Mouse (Mus musculus) hindbrain, embryonic 16.5 days (tissue): ENCODE data around the gene Myocos. TPM values are rescaled to one million over a fixed set of nuclear protein-coding genes. Genes with fewer than 3 reads are reported as not detected.

Experiments
- ATAC-seq: fragments of 200-750 bp; cut with Nextera tagmentation; 2 replicates; pipeline ENCODE4 v1.8.0; 2017; ENCODE audit warnings: moderate TSS enrichment, moderate library complexity
- H3K27ac ChIP-seq: fragments of 300-500 bp; sonication (generic); 2 replicates; pipeline ENCODE4 v1.5.1; 2014; ENCODE audit warnings: low read depth, mild to moderate bottlenecking, control low read depth, low read length, moderate library complexity
- H3K27me3 ChIP-seq: fragments of 300-500 bp; sonication (generic); replicated peaks from 2 replicates; pipeline ENCODE4 v1.6.1; 2014; ENCODE audit warnings: low read length; ENCODE audit not compliant: control insufficient read depth, insufficient read depth
- H3K36me3 ChIP-seq: fragments of 300-500 bp; sonication (generic); 2 replicates; pipeline ENCODE4 v1.6.1; 2014; ENCODE audit warnings: mild to moderate bottlenecking, low read length, moderate library complexity, mixed read lengths; ENCODE audit not compliant: control insufficient read depth, insufficient read depth
- H3K4me1 ChIP-seq: fragments of 300-500 bp; sonication (generic); 2 replicates; pipeline ENCODE4 v1.6.1; 2014; ENCODE audit warnings: low read depth, low read length; ENCODE audit not compliant: control insufficient read depth, insufficient read depth
- H3K4me2 ChIP-seq: fragments of 300-500 bp; sonication (generic); 2 replicates; pipeline ENCODE4 v1.6.1; 2014; ENCODE audit warnings: mild to moderate bottlenecking, low read length, control low read depth, moderate library complexity
- H3K4me3 ChIP-seq: fragments of 300-500 bp; sonication (generic); 2 replicates; pipeline ENCODE4 v1.5.1; 2014; ENCODE audit warnings: mild to moderate bottlenecking, low read length, control low read depth, moderate library complexity
- H3K9ac ChIP-seq: fragments of 300-500 bp; sonication (generic); 2 replicates; pipeline ENCODE4 v1.6.1; 2014; ENCODE audit warnings: low read depth, mild to moderate bottlenecking, control low read depth, low read length, moderate library complexity
- H3K9me3 ChIP-seq: fragments of 300-500 bp; sonication (generic); 2 replicates; pipeline ENCODE4 v1.6.1; 2014; ENCODE audit warnings: mild to moderate bottlenecking, low read length, moderate library complexity; ENCODE audit not compliant: control insufficient read depth
- WGBS: fragments of 180-500 bp; shearing (Covaris S2); extraction: QIAGEN DNeasy Blood & Tissue Kit; methylation state at CpG from one replicate; pipeline ENCODE4 v1.1.7; 2014; 5-methylcytosine and 5-hydroxymethylcytosine counted together
- polyA plus RNA-seq: library from polyadenylated mRNA; unstranded; fragments of >200 nt; fragmentation: Nextera tagmentation; extraction: Ambion mirVana; gene quantifications from 2 replicates; pipeline ENCODE4 v1.2.1, GENCODE M21; 2015

Myocos gene
- not detected in 2 replicates for polyA plus RNA-seq

DNA sequence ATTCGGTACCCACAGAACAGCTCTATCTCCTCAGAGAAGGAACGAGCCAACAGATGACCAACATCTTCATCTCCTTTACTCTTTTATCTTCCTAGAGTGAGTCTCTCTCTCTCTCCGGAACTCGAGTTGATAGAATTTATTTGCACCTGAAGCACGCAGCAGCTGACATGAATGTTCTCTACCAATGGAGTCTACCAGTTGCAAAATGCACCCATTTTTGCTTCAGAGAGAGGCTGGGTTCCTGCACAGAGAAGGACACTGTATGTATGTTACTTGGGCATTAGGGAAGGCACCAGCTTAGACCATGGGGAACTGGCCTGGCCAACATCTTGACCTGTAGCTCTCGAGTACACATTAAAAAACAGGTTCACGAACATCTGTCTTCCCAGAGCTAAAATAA lies at the start of gene Myocos:
Gene Myocos (minus strand): TSS at position 101 of the 400 bp plus-strand sequence.
- Histone ChIP-seq H3K27me3 (no peaks in the 10 kb centered on the region), H3K4me1 (no peaks in the 10 kb centered on the region), H3K4me2 (no peak within 1 kb of the TSS), H3K27ac (no peak within 1 kb of the TSS), H3K36me3 (no peaks in the 10 kb centered on the region), H3K9ac (no peak within 1 kb of the TSS), H3K4me3 (no peak within 1 kb of the TSS), H3K9me3 (no peaks in the 10 kb centered on the region)
- no peak for ATAC-seq
- 92% methylated on average over 7 of the region's 7 CpGs for WGBS

DNA sequence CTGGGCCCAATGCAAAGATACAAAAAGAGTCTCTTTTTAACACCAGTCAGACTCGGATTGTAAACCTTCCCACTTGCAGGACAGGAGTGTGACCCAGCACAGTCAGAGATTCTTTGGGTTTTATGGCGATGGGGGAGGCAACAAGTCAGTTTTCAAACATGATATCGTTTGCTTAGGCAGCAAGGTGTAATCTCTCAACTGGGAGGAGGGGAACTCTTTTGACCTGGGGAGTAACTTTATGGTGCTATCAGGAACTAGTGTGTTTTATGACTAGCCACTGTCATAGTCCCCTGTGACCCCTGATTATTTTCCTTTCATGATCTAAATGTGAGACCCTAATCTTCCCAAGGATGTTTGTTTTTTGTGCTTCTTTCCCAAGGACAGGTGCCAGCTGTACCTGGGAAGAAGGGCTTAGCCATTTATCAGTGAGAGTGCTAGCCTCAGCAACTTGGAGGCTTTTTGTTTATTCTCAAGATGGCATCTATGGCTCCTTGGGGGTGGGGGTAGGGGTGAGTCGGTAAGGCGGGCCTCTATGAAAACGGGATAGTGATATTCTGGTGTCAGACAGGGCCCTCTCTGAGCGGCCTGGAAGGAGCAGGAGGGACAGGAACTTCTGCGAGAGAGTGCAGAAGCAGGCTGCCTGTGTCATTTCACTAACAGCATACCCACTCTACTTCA lies 42.5 kb upstream of the Myocos start:
- WGBS, result 86% methylated on average over 8 of the region's 8 CpGs
- no peak for ATAC-seq

DNA sequence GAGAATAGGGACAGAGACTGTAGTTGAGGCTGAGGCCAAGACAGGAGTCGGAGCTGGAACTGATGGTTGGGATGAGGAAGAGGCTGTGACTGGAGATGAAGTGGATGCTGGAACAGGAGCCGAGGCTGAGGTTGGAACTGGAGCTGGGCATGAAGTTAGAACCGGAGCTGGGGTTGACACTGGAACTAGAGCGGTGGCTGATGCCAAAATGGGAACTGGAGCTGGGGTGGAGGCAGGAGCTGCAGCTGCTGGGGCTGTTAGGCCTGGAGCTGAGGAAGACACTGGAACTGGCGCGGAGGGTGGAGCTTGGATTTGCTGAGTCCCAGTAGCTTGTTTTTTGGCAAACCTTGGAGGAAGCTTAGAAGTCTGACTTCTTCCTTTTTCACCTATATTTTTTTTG lies 39.8 kb upstream of the Myocos start:
- 93% methylated on average over 6 of the region's 6 CpGs for WGBS
- no peak for ATAC-seq
- Histone ChIP-seq H3K4me3 (no peak overlapping the region), H3K36me3 (peaks cover 38% of the 10 kb centered on the region), H3K4me1 (no peaks in the 10 kb centered on the region), H3K27me3 (no peaks in the 10 kb centered on the region), H3K27ac (no peak overlapping the region), H3K9me3 (no peaks in the 10 kb centered on the region), H3K4me2 (no peak overlapping the region), H3K9ac (no peak overlapping the region)

More for the DNA sequence above, 42.5 kb upstream of the Myocos start:
- H3K27me3 ChIP-seq, result no peaks in the 10 kb centered on the region
- no peaks in the 10 kb centered on the region for H3K9me3 ChIP-seq
- no peak overlapping the region for H3K4me3 ChIP-seq
- peaks cover 42% of the 10 kb centered on the region for H3K36me3 ChIP-seq
- no peaks in the 10 kb centered on the region for H3K4me1 ChIP-seq
- no peak overlapping the region for H3K9ac ChIP-seq
- H3K4me2 ChIP-seq, result no peak overlapping the region
- H3K27ac ChIP-seq, result no peak overlapping the region

DNA sequence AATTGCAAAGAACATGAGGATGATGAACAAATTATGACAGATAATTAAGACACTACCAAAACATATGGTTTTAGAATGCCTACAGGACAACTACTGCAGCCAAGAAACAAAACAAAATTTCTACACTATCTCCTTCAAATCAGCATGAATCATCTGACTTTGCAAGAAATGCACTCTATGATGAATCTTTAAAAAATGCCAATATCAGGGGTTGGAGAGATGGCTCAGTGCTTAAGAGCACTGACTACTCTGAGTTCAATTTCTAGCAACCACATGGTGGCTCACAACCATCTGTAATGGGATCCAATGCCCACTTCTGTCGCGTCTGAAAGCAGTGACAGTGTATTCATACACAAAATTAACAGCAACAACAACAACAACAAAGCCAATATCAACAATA lies 35.7 kb upstream of the Myocos start:
- H3K4me2 ChIP-seq, result no peak overlapping the region
- no peak overlapping the region for H3K27ac ChIP-seq
- H3K9me3 ChIP-seq, result no peaks in the 10 kb centered on the region
- peaks cover 42% of the 10 kb centered on the region for H3K36me3 ChIP-seq
- WGBS, result 81% methylated on average over 2 of the region's 2 CpGs
- H3K4me1 ChIP-seq, result no peaks in the 10 kb centered on the region
- H3K4me3 ChIP-seq, result no peak overlapping the region
- H3K27me3 ChIP-seq, result no peaks in the 10 kb centered on the region
- H3K9ac ChIP-seq, result no peak overlapping the region
- no peak for ATAC-seq

DNA sequence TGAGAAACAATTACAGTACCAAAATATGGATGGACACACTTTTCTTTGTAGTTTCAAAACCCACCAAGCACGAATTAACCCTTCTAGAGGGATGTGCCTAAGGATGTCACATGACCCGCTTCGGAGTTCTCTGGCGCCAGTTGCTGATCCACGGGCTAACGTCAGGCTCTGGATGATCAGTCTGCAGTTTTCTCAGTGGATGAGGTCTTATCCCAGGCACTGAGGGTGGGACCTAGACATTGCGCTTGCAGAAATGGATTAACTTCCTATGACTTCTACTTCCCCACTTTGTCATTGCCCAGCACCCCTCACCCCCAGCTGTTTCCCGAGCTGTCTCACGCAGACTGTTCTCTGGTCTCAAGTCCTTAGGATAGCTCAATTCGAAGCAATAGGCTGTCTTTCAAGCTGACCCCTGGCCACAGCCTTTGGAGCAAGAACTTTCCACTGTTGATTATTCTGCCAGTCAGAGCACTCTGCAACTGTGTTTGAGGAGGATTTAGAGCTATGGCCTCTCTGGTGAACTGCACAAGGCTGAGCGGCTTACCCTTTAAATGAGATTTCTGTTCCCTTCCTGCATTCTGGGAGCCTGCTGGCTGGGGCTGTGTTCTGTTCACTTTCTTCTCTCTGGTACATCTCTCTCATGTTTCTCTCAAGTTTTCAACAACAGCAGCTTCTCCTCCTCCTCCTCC lies 7.6 kb upstream of the Myocos start:
- no peaks in the 10 kb centered on the region for H3K9me3 ChIP-seq
- ATAC-seq, result peak; percentile 85
- H3K4me2 ChIP-seq, result peak overlapping the region; percentile 66
- peak overlapping the region; percentile 30 for H3K4me3 ChIP-seq
- no peaks in the 10 kb centered on the region; the same call in 1 of the 2 replicates for H3K36me3 ChIP-seq
- peaks cover 5% of the 10 kb centered on the region for H3K4me1 ChIP-seq
- no peaks in the 10 kb centered on the region for H3K27me3 ChIP-seq
- H3K27ac ChIP-seq, result no peak overlapping the region
- H3K9ac ChIP-seq, result peak overlapping the region; percentile 59; the same call in 1 of the 2 replicates
- 4% methylated on average over 11 of the region's 11 CpGs for WGBS

DNA sequence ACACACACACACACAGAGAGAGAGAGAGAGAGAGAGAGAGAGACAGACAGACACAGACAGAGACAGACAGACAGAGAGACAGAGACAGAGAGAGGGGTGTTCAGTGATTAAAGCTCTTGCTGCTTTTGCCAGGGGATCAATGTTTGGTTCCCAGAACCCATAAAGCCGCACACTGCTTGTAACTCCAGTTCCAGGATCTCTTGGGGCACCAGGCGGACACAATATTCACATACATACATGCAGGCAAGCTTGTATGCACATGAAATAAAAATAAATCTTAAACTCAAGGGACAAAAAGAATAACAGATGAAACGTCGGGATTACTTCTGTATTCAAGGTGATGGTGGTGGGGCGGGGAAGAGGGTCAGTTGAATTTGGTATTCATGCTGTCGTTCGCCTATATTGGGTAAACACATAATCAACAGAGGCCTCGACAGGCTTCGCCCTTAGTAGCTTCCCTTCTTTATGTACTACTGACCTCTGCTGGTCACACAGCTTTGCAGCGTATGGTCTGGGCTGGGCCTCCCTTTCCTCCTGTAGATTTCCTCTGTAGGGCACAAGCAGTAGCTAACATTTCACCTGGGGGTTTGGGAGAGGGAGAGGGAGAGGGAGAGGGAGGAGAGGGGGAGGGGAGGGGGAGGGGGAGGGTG lies 6.9 kb upstream of the Myocos start:
- WGBS, result 11% methylated on average over 10 of the region's 10 CpGs

DNA sequence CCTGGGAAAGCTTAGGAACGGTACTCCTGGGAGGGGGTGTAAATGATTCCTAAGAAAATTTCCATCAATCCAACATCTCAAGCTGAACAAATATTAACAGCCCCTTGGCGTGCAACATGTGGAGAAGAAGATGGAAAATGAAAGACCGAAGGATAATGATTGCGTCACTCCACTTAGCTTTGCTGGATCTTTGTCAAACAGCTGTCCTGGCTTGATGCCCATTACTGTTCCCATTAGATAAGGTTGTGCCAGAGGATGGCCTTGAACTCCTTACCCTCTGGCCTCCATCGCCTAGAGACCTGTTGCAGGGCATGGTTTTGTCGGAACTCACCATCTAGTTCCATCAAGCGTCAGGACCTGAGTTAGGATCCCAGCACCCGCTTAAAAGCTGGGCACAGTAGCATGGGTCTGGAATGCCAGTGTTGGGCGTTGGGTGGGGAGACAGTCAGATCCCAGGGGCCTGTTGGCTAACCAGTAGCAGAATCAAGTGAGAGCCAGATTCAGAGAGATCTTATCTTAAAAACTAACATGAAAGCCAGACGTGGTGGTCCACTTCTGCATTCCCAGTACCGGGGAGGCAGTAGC lies 2.3 kb upstream of the Myocos start:
- no peaks in the 10 kb centered on the region for H3K9me3 ChIP-seq
- no peak overlapping the region for H3K27ac ChIP-seq
- 89% methylated on average over 11 of the region's 11 CpGs for WGBS
- no peak overlapping the region for H3K9ac ChIP-seq
- H3K27me3 ChIP-seq, result no peaks in the 10 kb centered on the region
- no peak overlapping the region for H3K4me2 ChIP-seq
- peaks cover under 1% of the 10 kb centered on the region for H3K4me1 ChIP-seq
- no peaks in the 10 kb centered on the region for H3K36me3 ChIP-seq
- ATAC-seq, result no peak
- H3K4me3 ChIP-seq, result no peak overlapping the region

More for the DNA sequence above, 6.9 kb upstream of the Myocos start:
- no peak overlapping the region; the same call in 1 of the 2 replicates for H3K4me3 ChIP-seq
- peak overlapping the region; percentile 66 for H3K4me2 ChIP-seq
- no peak overlapping the region for H3K9ac ChIP-seq
- no peaks in the 10 kb centered on the region for H3K36me3 ChIP-seq
- H3K4me1 ChIP-seq, result peaks cover 5% of the 10 kb centered on the region
- ATAC-seq, result peak; percentile 98
- H3K9me3 ChIP-seq, result no peaks in the 10 kb centered on the region
- no peak overlapping the region for H3K27ac ChIP-seq
- H3K27me3 ChIP-seq, result no peaks in the 10 kb centered on the region

DNA sequence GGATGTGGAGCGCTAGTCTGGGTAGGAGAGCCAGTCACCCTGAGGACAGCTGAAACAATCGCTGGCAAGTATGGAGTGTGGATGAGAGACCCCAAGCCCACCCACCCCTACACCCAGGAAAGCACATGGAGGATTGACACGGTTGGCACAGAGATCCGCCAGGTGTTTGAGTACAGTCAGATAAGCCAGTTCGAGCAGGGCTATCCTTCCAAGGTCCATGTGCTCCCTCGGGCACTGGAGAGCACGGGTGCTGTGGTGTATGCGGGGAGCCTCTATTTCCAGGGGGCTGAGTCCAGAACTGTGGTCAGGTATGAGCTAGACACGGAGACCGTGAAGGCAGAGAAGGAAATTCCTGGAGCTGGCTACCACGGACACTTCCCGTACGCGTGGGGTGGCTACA lies 9.6 kb downstream of the Myocos start:
- 94% methylated on average over 14 of the region's 14 CpGs for WGBS
- Histone ChIP-seq H3K4me2 (no peak overlapping the region), H3K4me3 (no peak overlapping the region), H3K27ac (no peak overlapping the region), H3K9ac (no peak overlapping the region), H3K9me3 (no peaks in the 10 kb centered on the region), H3K36me3 (no peaks in the 10 kb centered on the region), H3K4me1 (no peaks in the 10 kb centered on the region), H3K27me3 (no peaks in the 10 kb centered on the region)
- no peak for ATAC-seq
